Mouse (Mus musculus) embryonic fibroblast, embryonic 13.5 days (primary cell): ENCODE measurements at regions not wholly inside any gene's neighbourhood (a gene's known extent, or its start where the extent isn't known, plus 50 kb on each side); places are given as distances from the start of the nearest gene placed in this dataset.
A peak's percentile ranks its signal among the peaks of the same experiment; 100 is the strongest.

Experiments
- H3K27ac ChIP-seq: 2 replicates; pipeline ENCODE4 v1.5.1; 2012; ENCODE audit warnings: low read length, control low read depth, inconsistent platforms; ENCODE audit not compliant: insufficient read depth
- H3K4me1 ChIP-seq: 2 replicates; pipeline ENCODE4 v1.6.1; 2011; ENCODE audit warnings: low read length; ENCODE audit not compliant: control insufficient read depth, insufficient read depth
- H3K4me3 ChIP-seq: 2 replicates; pipeline ENCODE4 v1.5.1; 2011; ENCODE audit warnings: mild to moderate bottlenecking, control low read depth, low read length; ENCODE audit not compliant: insufficient read depth
- CTCF ChIP-seq: IDR thresholded peaks from 2 replicates; pipeline ENCODE4 v1.5.1; 2011; ENCODE audit warnings: mild to moderate bottlenecking, control low read depth, low read length, moderate library complexity, borderline replicate concordance; ENCODE audit not compliant: insufficient read depth
- POLR2A ChIP-seq: IDR thresholded peaks from 2 replicates; pipeline ENCODE4 v1.6.1; 2011; ENCODE audit warnings: low read depth, mild to moderate bottlenecking, control low read depth, low read length, moderate library complexity

GRCm38 (mm10) chr15:64519207-64519628 is 298.3 kb upstream of the Gm21798 start:
- Histone ChIP-seq H3K27ac (no peak overlapping the region), H3K4me1 (peaks cover 7% of the 10 kb centered on the region; the same call in 1 of the 2 replicates), H3K4me3 (no peak overlapping the region)
- TF ChIP-seq POLR2A (no peak), CTCF (no peak)

- TF ChIP-seq POLR2A (no peak), CTCF (no peak)
Observed at GRCm38 (mm10) chr15:64520568-64520967, 296.9 kb upstream of the Gm21798 start.

GRCm38 (mm10) chr15:64532260-64533120 is 285.0 kb upstream of the Gm21798 start:
- peaks cover 19% of the 10 kb centered on the region for H3K4me1 ChIP-seq
- no peak for TF ChIP-seq POLR2A
- no peak for TF ChIP-seq CTCF
- H3K27ac ChIP-seq: peak overlapping the region; percentile 79

More at GRCm38 (mm10) chr15:64520568-64520967, 296.9 kb upstream of the Gm21798 start:
- Histone ChIP-seq H3K4me3 (no peak overlapping the region), H3K27ac (peak overlapping the region; percentile 91), H3K4me1 (peaks cover 7% of the 10 kb centered on the region; the same call in 1 of the 2 replicates)

GRCm38 (mm10) chr15:64533169-64533795 is 284.2 kb upstream of the Gm21798 start:
- no peak for TF ChIP-seq CTCF
- TF ChIP-seq POLR2A: no peak
- peak overlapping the region; percentile 79; the same call in 1 of the 2 replicates for H3K27ac ChIP-seq
- H3K4me3 ChIP-seq: no peak overlapping the region
- peaks cover 19% of the 10 kb centered on the region for H3K4me1 ChIP-seq

More at GRCm38 (mm10) chr15:64532260-64533120, 285.0 kb upstream of the Gm21798 start:
- H3K4me3 ChIP-seq: no peak overlapping the region

GRCm38 (mm10) chr15:64534166-64534565 is 283.3 kb upstream of the Gm21798 start:
- H3K4me1 ChIP-seq: peaks cover 19% of the 10 kb centered on the region
- TF ChIP-seq POLR2A (no peak), CTCF (no peak)
- H3K4me3 ChIP-seq: no peak overlapping the region
- no peak overlapping the region for H3K27ac ChIP-seq

GRCm38 (mm10) chr15:64535160-64535559 is 282.3 kb upstream of the Gm21798 start:
- Histone ChIP-seq H3K4me3 (no peak overlapping the region), H3K27ac (no peak overlapping the region), H3K4me1 (peaks cover 19% of the 10 kb centered on the region)
- no peak for TF ChIP-seq POLR2A
- TF ChIP-seq CTCF: no peak

GRCm38 (mm10) chr15:64541395-64541794 is 276.1 kb upstream of the Gm21798 start:
- TF ChIP-seq CTCF (no peak), POLR2A (no peak)
- Histone ChIP-seq H3K4me1 (peaks cover 15% of the 10 kb centered on the region), H3K4me3 (no peak overlapping the region), H3K27ac (no peak overlapping the region; the same call in 1 of the 2 replicates)

GRCm38 (mm10) chr15:64542250-64542901 is 275.1 kb upstream of the Gm21798 start:
- TF ChIP-seq POLR2A (no peak), CTCF (no peak)
- Histone ChIP-seq H3K4me1 (peaks cover 15% of the 10 kb centered on the region), H3K27ac (no peak overlapping the region), H3K4me3 (no peak overlapping the region)

GRCm38 (mm10) chr15:64542908-64543307 is 274.6 kb upstream of the Gm21798 start:
- Histone ChIP-seq H3K27ac (no peak overlapping the region), H3K4me3 (no peak overlapping the region)
- no peak for TF ChIP-seq CTCF
- TF ChIP-seq POLR2A: no peak

More at GRCm38 (mm10) chr15:64542908-64543307, 274.6 kb upstream of the Gm21798 start:
- peaks cover 15% of the 10 kb centered on the region for H3K4me1 ChIP-seq
